Mouse (Mus musculus) inflammation-experienced regulatory T-cells, adult 6 months (primary cell): ENCODE measurements around the gene Zfp318. TPM values are rescaled to one million over a fixed set of nuclear protein-coding genes. Genes with fewer than 3 reads are reported as not detected.
A peak's percentile ranks its signal among the peaks of the same experiment; 100 is the strongest.

Source experiments
- ATAC-seq: one replicate; pipeline ENCODE4 v1.8.0; 2017
- polyA plus RNA-seq, 3 experiments: library from polyadenylated mRNA; unstranded; fragments of 100-300 nt; shearing (Covaris generic); gene quantifications; one replicate each; pipeline ENCODE4 v1.2.1; 2017

Zfp318 gene
- polyA plus RNA-seq, result 1 to 10 TPM; 2.5 to 5.7 (median 3.9) TPM

DNA sequence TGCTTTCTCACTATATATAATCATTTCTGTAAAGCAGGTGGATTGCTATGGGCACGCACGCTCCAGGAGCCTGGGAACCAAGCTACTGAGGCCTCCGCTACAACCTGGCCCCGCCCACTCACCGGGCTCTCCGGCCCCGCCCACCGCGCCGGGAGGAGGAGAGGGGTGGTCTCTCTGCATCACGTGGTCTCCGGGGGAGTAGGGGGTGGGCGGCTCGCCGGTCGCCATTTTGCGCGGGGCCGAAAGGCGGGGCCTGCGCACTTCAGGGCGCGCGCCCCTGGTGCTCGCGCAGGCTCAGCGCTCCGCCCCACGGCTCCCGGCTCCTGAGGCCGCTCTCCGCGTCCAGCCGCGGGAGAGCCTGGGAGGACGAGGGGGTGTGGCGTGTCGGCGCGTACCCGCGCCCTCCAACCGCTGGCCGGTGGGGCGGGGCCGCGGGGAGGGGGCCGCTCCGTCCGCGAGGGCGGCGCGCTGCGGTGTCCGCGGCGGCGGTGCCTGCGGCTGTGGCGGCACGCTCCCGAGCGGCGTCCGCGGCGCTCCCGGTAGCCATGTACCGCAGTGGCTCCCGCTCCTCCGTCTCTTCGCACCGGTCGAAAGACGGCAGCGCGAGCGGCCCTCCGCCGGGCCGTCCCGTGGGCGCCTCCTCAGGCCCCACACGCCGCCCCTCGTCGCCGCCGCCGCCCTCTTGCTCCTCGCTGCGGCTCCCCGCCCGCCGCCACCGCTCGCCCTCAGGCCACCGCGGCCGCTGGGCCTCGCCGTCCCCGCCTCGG, at the start of gene Zfp318:
Gene Zfp318, plus strand, starts transcription at position 438 of the 767 bp plus-strand sequence.
- ATAC-seq, result peak; percentile 79

DNA sequence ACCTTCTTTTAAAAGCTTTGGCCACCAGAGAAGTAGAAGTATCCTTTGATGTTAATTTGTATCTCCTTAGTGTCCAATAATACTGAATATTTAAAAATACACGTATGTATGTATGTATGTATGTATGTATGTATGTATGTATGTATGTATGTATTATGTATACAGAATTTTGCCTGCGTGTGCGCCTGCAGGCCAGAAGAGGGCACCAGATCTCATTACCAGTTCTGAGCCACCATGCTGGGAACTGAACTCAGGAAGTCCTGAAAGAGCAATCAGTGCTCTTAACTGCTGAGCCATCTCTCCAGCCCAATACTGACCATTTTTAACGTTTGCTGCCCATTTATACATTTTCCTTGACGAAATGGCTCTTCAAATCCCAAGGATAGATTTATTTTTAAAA, 47.1 kb upstream of the Zfp318 start:
- ATAC-seq, result no peak

DNA sequence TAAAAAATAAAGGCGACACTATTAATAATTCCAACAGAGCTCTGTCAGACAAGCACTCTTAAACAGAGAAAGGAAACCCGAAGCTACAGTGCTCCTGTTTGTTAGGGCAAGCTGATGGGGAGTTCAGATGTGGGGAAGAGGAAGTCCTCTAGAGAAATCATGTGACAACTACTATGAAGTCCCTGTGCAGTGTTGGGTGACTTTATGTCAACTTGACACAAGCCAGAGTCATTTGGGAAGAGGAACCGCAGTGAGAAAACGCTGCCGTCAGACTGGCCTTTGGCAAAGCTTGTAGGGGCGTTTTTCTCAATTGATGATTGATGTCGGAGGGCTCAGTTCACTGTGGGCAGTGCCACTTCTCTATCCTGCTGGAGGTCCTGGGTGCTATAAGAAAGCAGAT, 42.3 kb upstream of the Zfp318 start:
- no peak for ATAC-seq

DNA sequence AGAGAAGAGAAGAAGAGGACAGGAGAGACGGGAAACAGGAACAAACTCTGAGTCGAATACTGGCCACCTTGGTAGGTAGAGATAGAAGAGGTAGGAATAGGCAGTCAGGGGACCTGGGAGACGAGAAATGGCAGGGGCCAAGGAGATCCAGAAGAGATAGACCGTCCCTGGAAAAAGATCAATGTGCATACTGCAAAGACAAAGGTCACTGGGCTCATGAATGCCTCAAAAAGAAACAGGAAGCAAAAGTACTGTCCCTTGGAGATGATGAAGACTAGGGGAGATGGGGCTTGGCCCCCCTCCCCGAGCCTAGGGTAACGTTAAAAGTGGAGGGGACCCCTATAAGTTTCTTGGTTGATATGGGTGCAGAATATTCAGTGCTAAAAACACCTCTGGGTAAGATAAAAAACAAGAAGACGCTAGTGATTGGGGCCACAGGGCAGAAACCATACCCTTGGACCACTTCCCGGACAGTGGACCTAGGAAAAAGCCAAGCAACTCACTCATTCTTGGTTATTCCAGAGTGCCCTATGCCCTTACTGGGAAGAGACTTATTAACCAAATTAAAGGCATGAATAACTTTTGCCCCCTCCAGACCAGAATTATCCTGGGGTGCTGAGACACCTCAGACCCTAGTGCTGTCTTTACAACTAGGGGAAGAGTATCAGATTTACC, 32.4 kb upstream of the Zfp318 start:
- ATAC-seq, result no peak

DNA sequence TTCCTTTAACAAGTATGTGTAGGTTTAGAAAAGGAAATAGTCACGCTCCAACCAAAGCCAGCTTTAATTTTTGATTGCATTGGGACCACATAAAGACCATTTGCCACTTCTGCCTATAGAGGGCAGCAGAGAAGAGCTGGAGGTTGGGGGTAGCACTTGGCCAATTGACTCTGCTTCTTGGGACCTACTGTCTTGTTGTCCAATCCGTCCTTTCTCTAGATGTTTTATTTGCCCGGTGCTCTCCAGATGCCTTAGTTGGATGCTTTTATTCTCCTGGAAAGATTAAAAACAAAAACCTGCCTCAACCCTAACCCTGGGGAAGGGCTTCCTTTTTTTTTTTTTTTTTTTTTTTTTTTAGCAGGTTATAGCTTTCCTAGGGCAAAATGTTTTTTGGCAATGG, 11.7 kb upstream of the Zfp318 start:
- no peak for ATAC-seq

DNA sequence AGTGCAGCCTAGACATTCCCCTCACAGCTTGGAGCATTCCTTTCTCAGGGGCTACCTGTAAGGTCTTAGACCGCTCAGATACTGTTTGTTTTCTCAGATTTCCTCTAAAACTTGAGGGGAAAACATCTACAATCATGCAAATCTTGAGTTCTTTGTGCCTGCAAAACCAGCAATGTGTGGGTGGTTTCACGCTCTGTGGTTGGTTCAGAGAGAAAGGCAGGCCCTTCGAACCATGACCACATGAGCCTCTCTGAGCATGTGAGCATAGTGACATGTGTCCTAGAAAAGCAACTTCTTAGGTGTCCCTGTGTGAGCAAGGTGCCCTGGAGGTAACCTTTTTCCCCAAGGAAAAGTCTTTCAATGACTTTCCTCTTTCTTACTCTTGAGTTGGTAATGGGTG, 5.0 kb upstream of the Zfp318 start:
- peak; percentile 36 for ATAC-seq

- no peak for ATAC-seq
Observed at GRCm38 (mm10) chr17:46384061-46384801, 700 bp downstream of the Zfp318 start.

DNA sequence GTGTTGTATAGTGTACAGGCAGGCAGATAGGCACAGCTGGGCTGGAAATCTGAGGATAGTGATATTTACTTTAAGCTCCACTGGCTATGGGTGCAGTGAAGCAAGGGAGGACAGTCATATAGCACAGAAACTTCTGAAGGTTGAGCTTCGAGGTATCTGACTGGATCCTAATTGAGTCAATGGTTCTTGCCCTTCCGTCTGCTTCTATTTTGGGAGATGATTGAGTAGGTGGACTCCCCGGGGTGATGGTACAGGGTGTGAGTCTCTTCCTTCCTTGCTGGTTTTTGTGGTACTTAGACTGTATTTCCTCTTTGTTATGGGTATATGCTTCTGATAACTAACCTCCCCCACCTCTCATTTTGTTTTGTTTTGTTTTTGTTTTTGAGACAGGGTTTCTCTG, 4.7 kb downstream of the Zfp318 start:
- ATAC-seq, result peak; percentile 63

- ATAC-seq, result peak; percentile 63
Observed at GRCm38 (mm10) chr17:46393012-46393411, 9.5 kb downstream of the Zfp318 start.

GRCm38 (mm10) chr17:46394631-46395030, 11.1 kb downstream of the Zfp318 start:
- ATAC-seq, result no peak

- ATAC-seq, result no peak
Observed at GRCm38 (mm10) chr17:46408478-46408877, 24.9 kb downstream of the Zfp318 start.

DNA sequence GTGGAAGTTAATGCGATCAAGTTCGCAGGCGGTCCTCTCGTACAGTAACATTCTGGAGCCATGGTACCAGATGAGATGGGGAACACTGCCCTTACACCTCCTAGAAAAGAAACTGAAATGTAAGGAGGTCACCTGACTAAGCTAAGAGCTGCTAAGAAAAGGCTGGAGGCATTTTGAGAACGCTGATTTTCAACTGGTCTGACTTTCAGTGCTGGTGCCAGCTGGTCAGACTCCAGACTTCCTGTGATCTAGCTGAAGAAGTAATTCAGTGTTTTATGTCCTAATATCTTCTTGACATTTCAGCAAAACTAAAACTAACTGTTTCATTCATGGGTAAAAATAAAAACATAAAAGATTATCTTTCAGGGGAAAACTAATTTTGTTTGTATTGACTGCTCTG, 35.1 kb downstream of the Zfp318 start:
- no peak for ATAC-seq

GRCm38 (mm10) chr17:46419717-46420116, 36.2 kb downstream of the Zfp318 start:
- ATAC-seq, result no peak

- no peak for ATAC-seq
Observed at GRCm38 (mm10) chr17:46426496-46426895, 43.0 kb downstream of the Zfp318 start.

DNA sequence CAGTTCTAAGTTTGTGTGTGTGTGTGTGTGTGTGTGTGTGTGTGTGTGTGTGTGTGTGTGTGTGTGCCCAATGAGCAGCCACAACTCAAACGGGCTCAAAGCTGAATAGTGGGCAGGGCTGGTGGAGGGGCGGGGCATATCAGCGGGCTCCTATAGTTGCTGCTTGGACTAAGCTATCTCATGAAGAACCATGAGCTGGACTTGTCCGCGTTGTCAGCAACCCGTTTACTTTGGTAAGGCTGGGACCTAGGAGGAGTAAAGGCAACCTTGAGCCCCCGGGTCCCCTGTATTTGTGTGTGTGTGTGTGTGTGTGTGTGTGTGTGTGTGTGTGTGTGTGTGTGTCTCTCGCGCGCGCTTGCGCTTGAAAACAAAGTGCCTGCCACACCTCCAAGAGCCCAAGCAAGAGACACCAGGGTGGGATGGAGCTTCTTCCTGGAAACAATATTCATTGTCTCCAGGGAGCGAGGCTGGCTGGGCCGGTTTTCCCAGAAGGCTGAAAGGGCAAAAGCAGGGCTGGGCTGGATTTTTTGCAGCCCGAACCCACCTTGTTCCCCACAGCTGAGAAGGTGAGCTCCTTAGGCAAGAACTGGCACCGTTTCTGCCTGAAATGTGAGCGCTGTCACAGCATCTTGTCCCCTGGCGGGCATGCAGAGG, 45.4 kb downstream of the Zfp318 start, which contains the start of gene Crip3:
Gene Crip3, plus strand, starts transcription at position 166 of the 654 bp plus-strand sequence.
- no peak for ATAC-seq

DNA sequence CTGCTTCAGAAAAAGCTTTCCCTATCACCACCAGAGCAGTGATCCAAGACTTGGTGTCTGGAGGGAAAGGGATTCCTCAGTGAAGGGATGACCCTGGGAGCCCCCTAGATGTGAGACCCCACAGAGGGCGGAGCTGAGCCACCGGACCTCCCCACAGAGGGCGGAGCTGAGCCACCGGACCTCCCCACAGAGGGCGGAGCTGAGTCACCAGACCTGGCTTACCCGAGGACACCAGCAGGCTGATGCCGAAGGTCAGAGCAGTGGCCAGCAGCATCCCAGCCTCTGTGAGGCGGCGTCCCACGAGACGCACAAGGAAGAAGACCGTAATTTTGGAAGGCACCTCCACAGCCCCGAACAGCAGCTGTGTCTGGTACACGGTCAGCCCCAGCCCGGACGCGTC, 50.1 kb downstream of the Zfp318 start:
- ATAC-seq, result no peak

DNA sequence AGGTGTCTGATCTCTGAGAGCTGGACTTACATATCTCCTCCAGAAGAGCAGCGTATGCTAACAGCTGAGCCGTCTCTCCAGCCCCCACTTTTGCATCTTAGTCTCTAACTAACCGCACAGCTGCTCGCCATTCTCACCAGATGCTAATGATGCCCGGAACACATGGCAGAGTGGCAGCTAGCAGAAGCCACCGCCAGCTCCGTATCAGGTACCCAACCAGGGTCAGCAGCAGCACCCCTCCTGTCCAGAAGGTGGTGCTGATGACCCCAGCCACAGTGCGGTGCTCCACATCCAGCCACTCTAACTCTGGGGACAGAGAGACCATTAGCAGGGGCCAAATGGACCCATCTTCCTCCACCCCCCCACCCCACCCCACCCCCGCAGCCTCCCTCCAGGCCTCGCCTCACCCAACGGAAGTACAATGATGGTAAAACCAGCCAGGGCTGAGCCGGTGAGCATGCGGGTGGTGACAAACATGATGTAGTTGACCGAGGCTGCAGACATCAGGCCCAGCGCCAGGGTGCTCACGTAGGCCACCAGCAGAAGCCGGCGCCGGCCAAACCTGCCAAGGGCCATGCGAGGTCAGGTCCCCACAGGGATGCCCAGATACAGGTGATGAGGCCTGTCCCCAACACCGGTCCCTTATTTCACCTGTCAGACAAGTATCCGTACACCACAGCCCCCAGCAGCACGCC, 53.3 kb downstream of the Zfp318 start:
- ATAC-seq, result no peak

GRCm38 (mm10) chr17:46438298-46438873, 54.9 kb downstream of the Zfp318 start, which contains the start of gene Slc22a7:
Slc22a7 (minus strand) TSS chr17:46438457.
- no peak for ATAC-seq

DNA sequence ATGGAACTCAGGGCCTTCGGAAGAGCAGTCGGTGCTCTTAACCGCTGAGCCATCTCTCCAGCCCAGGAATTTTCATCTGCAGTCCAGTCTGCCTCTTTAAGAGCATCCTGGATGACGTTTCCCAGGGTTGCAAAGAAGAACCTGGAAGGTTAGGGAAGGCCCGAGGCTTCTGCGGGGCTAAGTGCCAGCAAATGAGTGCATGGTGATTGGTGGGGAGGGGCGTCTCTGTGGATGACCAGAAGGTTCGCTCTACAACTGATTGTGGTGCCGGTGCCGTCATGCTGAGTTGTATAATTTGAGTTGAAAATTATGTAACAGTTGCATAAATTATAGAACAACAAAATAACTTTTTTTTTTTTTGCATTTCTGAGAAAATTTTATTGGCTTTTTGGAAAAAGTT, 55.6 kb downstream of the Zfp318 start:
- no peak for ATAC-seq

DNA sequence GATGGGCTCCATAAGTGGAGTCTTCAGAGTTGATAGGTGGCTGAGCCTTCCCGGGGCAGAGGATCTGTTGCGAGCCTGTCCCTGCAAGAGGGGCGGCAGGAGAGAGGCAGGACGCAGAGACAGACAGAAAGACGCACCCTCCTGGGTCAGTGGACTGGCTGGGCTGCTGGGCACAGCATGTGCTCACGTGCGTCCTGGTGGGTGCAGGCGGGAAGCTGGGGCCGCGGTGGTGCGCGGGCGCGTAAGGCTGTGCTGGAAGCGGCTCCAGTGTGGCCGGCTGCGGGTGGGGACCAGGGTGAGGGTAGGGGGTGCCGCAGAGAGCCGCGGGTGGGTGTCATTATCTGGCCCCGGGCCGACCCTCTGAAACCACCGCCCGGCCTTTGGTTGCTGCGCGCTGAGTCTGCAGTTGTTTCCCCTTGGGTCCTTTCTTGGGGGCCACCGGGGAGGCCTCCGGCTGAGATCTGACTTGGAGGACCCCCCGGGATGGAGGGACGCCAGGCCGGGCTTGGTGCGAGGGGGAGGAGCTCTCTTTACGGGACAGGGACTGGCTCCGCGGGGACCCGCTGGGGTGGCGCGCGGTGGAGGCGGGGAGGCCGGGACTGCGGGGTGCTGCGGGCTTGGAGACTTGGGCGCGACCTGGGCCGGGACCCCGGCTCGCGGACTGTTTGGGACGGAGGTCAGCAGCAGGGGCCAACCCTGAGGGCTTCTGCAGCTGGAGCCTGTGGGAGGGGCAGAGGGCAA, 61.5 kb downstream of the Zfp318 start:
- ATAC-seq, result no peak

- no peak for ATAC-seq
Observed at GRCm38 (mm10) chr17:46446264-46446663, 62.7 kb downstream of the Zfp318 start.
